Mouse (Mus musculus) testis, adult 10 weeks (tissue): Measurements from ENCODE around the gene Mmp21. TPM values are rescaled to one million over a fixed set of nuclear protein-coding genes. Genes with fewer than 3 reads are reported as not detected.

Source experiments
- polyA plus RNA-seq: library from polyadenylated mRNA; stranded (reverse); fragments of 350-450 nt; fragmentation: Illumina TruSeq; extraction: RNeasy Lipid Tissue Mini Kit (QIAGEN cat#74804); gene quantifications from one replicate; pipeline ENCODE4 v1.2.3, GENCODE M21; 2014; ENCODE audit warnings: low read depth, low replicate concordance

The Mmp21 gene
- not detected for polyA plus RNA-seq

GRCm38 (mm10) chr7:133679961-133680360 is at the start of gene Mmp21:
Mmp21 (minus strand) TSS chr7:133680061.

GRCm38 (mm10) chr7:133637361-133638305 is 42.2 kb downstream of the Mmp21 start, which contains the start of gene Edrf1:
Edrf1 (plus strand) TSS chr7:133637543.

Other genes starting within 250 kb of the Mmp21 start
- gene Tex36, start 77.9 kb downstream of the Mmp21 start, polyA plus RNA-seq, result 354 TPM
- gene Edrf1, start 42.5 kb downstream of the Mmp21 start, polyA plus RNA-seq, result 29.3 TPM
- 20.4 TPM for gene Bccip, start 29.3 kb upstream of the Mmp21 start, polyA plus RNA-seq
- 11.5 TPM for gene Uros, start 30.0 kb upstream of the Mmp21 start, polyA plus RNA-seq
- 142 TPM for gene Fank1, start 96.8 kb upstream of the Mmp21 start, polyA plus RNA-seq
- 12.8 TPM for gene Dhx32, start 102.7 kb upstream of the Mmp21 start, polyA plus RNA-seq